Mouse (Mus musculus) CH12.LX (cell line): ENCODE measurements around the gene 4931422A03Rik. TPM values are rescaled to one million over a fixed set of nuclear protein-coding genes. Genes with fewer than 3 reads are reported as not detected.
A peak's percentile ranks its signal among the peaks of the same experiment; 100 is the strongest.

Source experiments
- DNase-seq: peaks from one replicate; pipeline ENCODE4 v3.0.0-alpha.2; 2013; ENCODE audit errors: extremely low read depth
- H3K27ac ChIP-seq: 2 replicates; pipeline ENCODE4 v1.5.1; 2012; ENCODE audit warnings: low read depth, mild to moderate bottlenecking, control low read depth, moderate library complexity; ENCODE audit not compliant: insufficient read depth
- H3K27me3 ChIP-seq: replicated peaks from 2 replicates; pipeline ENCODE3; 2012; ENCODE audit warnings: inconsistent platforms
- H3K36me3 ChIP-seq, 2 experiments: replicated peaks in 1 of 2; 2 replicates each; pipeline versions ENCODE3 to v1.6.1; 2012; ENCODE audit warnings: inconsistent platforms in 1 of 2, low read length in 1 of 2, mild to moderate bottlenecking in 1 of 2, mixed read lengths in 1 of 2, moderate library complexity in 1 of 2; ENCODE audit not compliant: control insufficient read depth in 1 of 2, insufficient read depth in 1 of 2
- H3K4me1 ChIP-seq, 2 experiments: 2 replicates each; pipeline ENCODE4 v1.6.1; 2012; ENCODE audit warnings: inconsistent platforms in 1 of 2, moderate library complexity in 1 of 2; ENCODE audit not compliant: insufficient read depth in 2 of 2, control insufficient read depth in 1 of 2
- H3K4me2 ChIP-seq: 2 replicates; pipeline ENCODE4 v1.6.1; 2012; ENCODE audit warnings: low read depth, mild to moderate bottlenecking, control low read depth; ENCODE audit not compliant: poor library complexity, insufficient read depth, severe bottlenecking
- H3K4me3 ChIP-seq, 3 experiments: fragments of 150-350 bp in 1 of 3; sonication (generic) in 1 of 3; replicated peaks in 1 of 3; 2 replicates each; pipeline versions ENCODE3 to v1.5.1; 2011 to 2012; ENCODE audit warnings: low read depth in 2 of 3, low read length in 2 of 3, mild to moderate bottlenecking in 2 of 3, moderate library complexity in 2 of 3, control low read depth in 1 of 3, improper control_type of control experiment in 1 of 3, inconsistent platforms in 1 of 3, mixed read lengths in 1 of 3; ENCODE audit not compliant: poor library complexity in 1 of 3
- H3K79me2 ChIP-seq: replicated peaks from 2 replicates; pipeline ENCODE4 v1.6.1; 2012; ENCODE audit warnings: mild to moderate bottlenecking, moderate library complexity; ENCODE audit not compliant: control insufficient read depth, poor library complexity, insufficient read depth, severe bottlenecking; ENCODE audit errors: extremely low read depth
- H3K9ac ChIP-seq: 2 replicates; pipeline ENCODE4 v1.6.1; 2012; ENCODE audit warnings: low read depth, mild to moderate bottlenecking, control low read depth, moderate library complexity; ENCODE audit not compliant: insufficient read depth
- H3K9me3 ChIP-seq: replicated peaks from 2 replicates; pipeline ENCODE3; 2012; ENCODE audit warnings: low read length, inconsistent platforms, mixed read lengths
- BHLHE40 ChIP-seq: IDR thresholded peaks from 2 replicates; pipeline ENCODE4 v1.6.1; 2011; ENCODE audit warnings: mild to moderate bottlenecking, low read depth, low read length, improper control_type of control experiment
- CHD1 ChIP-seq: IDR thresholded peaks from 2 replicates; pipeline ENCODE4 v1.6.1; 2012; ENCODE audit warnings: low read depth, low read length, improper control_type of control experiment, inconsistent platforms
- CHD2 ChIP-seq: IDR thresholded peaks from 2 replicates; pipeline ENCODE4 v1.6.1; 2011; ENCODE audit warnings: low read length, improper control_type of control experiment
- E2F4 ChIP-seq: IDR thresholded peaks from 2 replicates; pipeline ENCODE4 v1.6.1; 2011; ENCODE audit warnings: low read depth, low read length, improper control_type of control experiment; ENCODE audit not compliant: insufficient replicate concordance
- ELF1 ChIP-seq: IDR thresholded peaks from 2 replicates; pipeline ENCODE4 v1.6.1; 2014; ENCODE audit warnings: low read depth, mild to moderate bottlenecking, inconsistent platforms, low read length, improper control_type of control experiment
- EP300 ChIP-seq: IDR thresholded peaks from 2 replicates; pipeline ENCODE4 v1.6.1; 2011; ENCODE audit warnings: low read length, improper control_type of control experiment
- ETS1 ChIP-seq: conservative IDR thresholded peaks from 2 replicates; pipeline ENCODE4 v1.6.1; 2012; ENCODE audit warnings: low read depth, mild to moderate bottlenecking, inconsistent platforms, low read length, improper control_type of control experiment, moderate library complexity
- GABPA ChIP-seq: IDR thresholded peaks from 2 replicates; pipeline ENCODE4 v1.6.1; 2012; ENCODE audit warnings: low read depth, low read length, improper control_type of control experiment, inconsistent platforms; ENCODE audit not compliant: insufficient replicate concordance
- HCFC1 ChIP-seq: IDR thresholded peaks from 2 replicates; pipeline ENCODE4 v1.6.1; 2012; ENCODE audit warnings: low read depth, mild to moderate bottlenecking, inconsistent platforms, low read length, improper control_type of control experiment
- IRF4 ChIP-seq: IDR thresholded peaks from 2 replicates; pipeline ENCODE4 v1.6.1; 2014; ENCODE audit warnings: low read depth, mild to moderate bottlenecking, inconsistent platforms, low read length, improper control_type of control experiment
- JUN ChIP-seq: IDR thresholded peaks from 2 replicates; pipeline ENCODE4 v1.6.1; 2011; ENCODE audit warnings: low read depth, mild to moderate bottlenecking, low read length, improper control_type of control experiment, moderate library complexity; ENCODE audit not compliant: insufficient read depth
- JUND ChIP-seq: conservative IDR thresholded peaks from 2 replicates; pipeline ENCODE4 v1.6.1; 2011; ENCODE audit warnings: low read depth, low read length, improper control_type of control experiment
- KAT2A ChIP-seq: IDR thresholded peaks from 2 replicates; pipeline ENCODE4 v1.6.1; 2012; ENCODE audit warnings: low read length, improper control_type of control experiment, inconsistent platforms; ENCODE audit not compliant: insufficient replicate concordance
- MAFK ChIP-seq: IDR thresholded peaks from 2 replicates; pipeline ENCODE4 v1.6.1; 2011; ENCODE audit warnings: low read length, improper control_type of control experiment; ENCODE audit not compliant: insufficient replicate concordance
- MAX ChIP-seq: IDR thresholded peaks from 2 replicates; pipeline ENCODE4 v1.6.1; 2011; ENCODE audit warnings: low read length, improper control_type of control experiment
- MAZ ChIP-seq: IDR thresholded peaks from 2 replicates; pipeline ENCODE4 v1.6.1; 2012; ENCODE audit warnings: low read depth, mild to moderate bottlenecking, inconsistent platforms, low read length, improper control_type of control experiment, moderate library complexity
- MEF2A ChIP-seq: IDR thresholded peaks from 2 replicates; pipeline ENCODE4 v1.6.1; 2014; ENCODE audit warnings: low read depth, mild to moderate bottlenecking, inconsistent platforms, low read length, improper control_type of control experiment, borderline replicate concordance
- MXI1 ChIP-seq: IDR thresholded peaks from 2 replicates; pipeline ENCODE4 v1.6.1; 2011; ENCODE audit warnings: mild to moderate bottlenecking, low read depth, low read length, improper control_type of control experiment
- MYC ChIP-seq: IDR thresholded peaks from 2 replicates; pipeline ENCODE4 v1.6.1; 2011; ENCODE audit warnings: low read depth, mild to moderate bottlenecking, improper control_type of control experiment, low read length
- NELFE ChIP-seq: IDR thresholded peaks from 2 replicates; pipeline ENCODE4 v1.6.1; 2011; ENCODE audit warnings: low read depth, low read length, improper control_type of control experiment
- NRF1 ChIP-seq: IDR thresholded peaks from 2 replicates; pipeline ENCODE4 v1.6.1; 2014; ENCODE audit warnings: low read depth, mild to moderate bottlenecking, inconsistent platforms, low read length, improper control_type of control experiment, moderate library complexity
- PAX5 ChIP-seq: IDR thresholded peaks from 2 replicates; pipeline ENCODE4 v1.6.1; 2012; ENCODE audit warnings: low read length, inconsistent platforms, mixed read lengths
- POLR2A ChIP-seq: IDR thresholded peaks from 2 replicates; pipeline ENCODE4 v1.6.1; 2011; ENCODE audit warnings: low read depth, mild to moderate bottlenecking, improper control_type of control experiment, low read length
- POLR2AphosphoS2 ChIP-seq: IDR thresholded peaks from 2 replicates; pipeline ENCODE4 v1.6.1; 2011; ENCODE audit warnings: low read depth, low read length, improper control_type of control experiment
- RAD21 ChIP-seq: IDR thresholded peaks from 2 replicates; pipeline ENCODE4 v1.6.1; 2011; ENCODE audit warnings: low read depth, mild to moderate bottlenecking, low read length, improper control_type of control experiment, moderate library complexity
- RCOR1 ChIP-seq: conservative IDR thresholded peaks from 2 replicates; pipeline ENCODE4 v1.6.1; 2012; ENCODE audit warnings: low read depth, mild to moderate bottlenecking, inconsistent platforms, low read length, improper control_type of control experiment
- SIN3A ChIP-seq: IDR thresholded peaks from 2 replicates; pipeline ENCODE4 v1.6.1; 2012; ENCODE audit warnings: low read length, improper control_type of control experiment, inconsistent platforms
- SMC3 ChIP-seq: IDR thresholded peaks from 2 replicates; pipeline ENCODE4 v1.6.1; 2011; ENCODE audit warnings: low read depth, low read length, improper control_type of control experiment
- TBP ChIP-seq: conservative IDR thresholded peaks from 2 replicates; pipeline ENCODE4 v1.6.1; 2011; ENCODE audit warnings: low read depth, low read length, improper control_type of control experiment
- TCF12 ChIP-seq: IDR thresholded peaks from 2 replicates; pipeline ENCODE4 v1.6.1; 2014; ENCODE audit warnings: low read depth, mild to moderate bottlenecking, inconsistent platforms, low read length, improper control_type of control experiment
- UBTF ChIP-seq: IDR thresholded peaks from 2 replicates; pipeline ENCODE4 v1.6.1; 2012; ENCODE audit warnings: low read depth, mild to moderate bottlenecking, inconsistent platforms, low read length, improper control_type of control experiment, moderate library complexity
- USF1 ChIP-seq: IDR thresholded peaks from 2 replicates; pipeline ENCODE4 v1.6.1; 2014; ENCODE audit warnings: low read depth, mild to moderate bottlenecking, inconsistent platforms, low read length, improper control_type of control experiment
- USF2 ChIP-seq: conservative IDR thresholded peaks from 2 replicates; pipeline ENCODE4 v1.6.1; 2011; ENCODE audit warnings: low read depth, low read length, improper control_type of control experiment
- ZC3H11A ChIP-seq: IDR thresholded peaks from 2 replicates; pipeline ENCODE4 v1.6.1; 2012; ENCODE audit warnings: low read depth, mild to moderate bottlenecking, inconsistent platforms, low read length, improper control_type of control experiment
- ZKSCAN1 ChIP-seq: IDR thresholded peaks from 2 replicates; pipeline ENCODE4 v1.6.1; 2012; ENCODE audit warnings: low read depth, inconsistent platforms, low read length, improper control_type of control experiment, borderline replicate concordance
- ZMIZ1 ChIP-seq: IDR thresholded peaks from 2 replicates; pipeline ENCODE4 v1.6.1; 2012; ENCODE audit warnings: low read depth, mild to moderate bottlenecking, inconsistent platforms, low read length, improper control_type of control experiment
- ZNF384 ChIP-seq: IDR thresholded peaks from 2 replicates; pipeline ENCODE4 v1.6.1; 2012; ENCODE audit warnings: low read depth, low read length, improper control_type of control experiment, inconsistent platforms
- dilution Hi-C: fragments of 300-500 bp; cut with MboI; formaldehyde crosslinking; loops from 2 replicates; pipeline ENCODE4 v1.14.3; 2020; ENCODE audit warnings: low sequenced_read_pairs; ENCODE audit not compliant: extremely low pct_unique_long_range_greater_than_20kb, extremely low pct_ligation_motif_present
- in situ Hi-C: fragments of 300-500 bp; cut with MboI; formaldehyde crosslinking; loops from 3 replicates; pipeline ENCODE4 v1.14.3; 2019; ENCODE audit warnings: low sequenced_read_pairs, low pct_ligation_motif_present, low pct_unique_long_range_greater_than_20kb, mixed read lengths
- polyA plus RNA-seq: library from polyadenylated mRNA; unstranded; fragments of >175 nt; gene quantifications from 2 replicates; pipeline ENCODE4 v1.2.1, GENCODE M21; 2012; ENCODE audit warnings: low read depth; ENCODE audit not compliant: insufficient read length
- total RNA-seq, 2 experiments: library from RNA; depleted of rRNA; stranded (reverse); fragments of 300-350 nt in 1 of 2; fragments of >200 nt in 1 of 2; gene quantifications; 2 replicates each; pipeline ENCODE4 v1.2.3; 2012 to 2014

The 4931422A03Rik gene
- total and polyA plus RNA-seq, 3 experiments = 0.68 to 2.4 TPM; not detected in 1

GRCm38 (mm10) chr2:103944859-103945258, 83.3 kb downstream of the 4931422A03Rik start:
- peak; percentile 82 for DNase-seq
- Histone ChIP-seq H3K9me3 (no peaks in the 10 kb centered on the region), H3K4me3 (peak overlapping the region in 1 of 3 experiments; percentile 0), H3K79me2 (no peaks in the 10 kb centered on the region), H3K4me1 (peaks cover 45 to 60% of the 10 kb centered on the region in 2 experiments), H3K27ac (peak overlapping the region; percentile 46), H3K27me3 (no peaks in the 10 kb centered on the region), H3K9ac (no peak overlapping the region), H3K36me3 (no peaks in the 10 kb centered on the region), H3K4me2 (peak overlapping the region; percentile 25; the same call in 1 of the 2 replicates)
- dilution Hi-C loops = no loop called here
- in situ Hi-C loops = no loop called here
- TF ChIP-seq TCF12 = peak; percentile 32; the same call in 1 of the 2 replicates
- 0 out of 2 replicates have a peak, but pooled peaks have one; percentile 35 for TF ChIP-seq MAFK
- TF ChIP-seq CHD2 = no peak
- TF ChIP-seq EP300 = peak; percentile 93
- TF ChIP-seq MAZ = no peak
- no peak for TF ChIP-seq HCFC1
- TF ChIP-seq RCOR1 = peak; percentile 4; the same call in 1 of the 2 replicates
- no peak for TF ChIP-seq ZC3H11A
- TF ChIP-seq MAX = no peak; the same call in 1 of the 2 replicates
- TF ChIP-seq NELFE = no peak; the same call in 1 of the 2 replicates
- TF ChIP-seq UBTF = no peak
- peak; percentile 2; the same call in 1 of the 2 replicates for TF ChIP-seq SMC3
- TF ChIP-seq RAD21 = no peak; the same call in none of the 2 replicates
- TF ChIP-seq IRF4 = peak; percentile 66
- no peak for TF ChIP-seq ZKSCAN1
- TF ChIP-seq POLR2A = no peak
- no peak for TF ChIP-seq GABPA
- no peak for TF ChIP-seq NRF1
- TF ChIP-seq ETS1 = peak; percentile 65
- TF ChIP-seq USF2 = peak; percentile 78
- no peak for TF ChIP-seq ELF1
- no peak for TF ChIP-seq POLR2AphosphoS2
- TF ChIP-seq TBP = peak; percentile 54; the same call in 1 of the 2 replicates
- no peak for TF ChIP-seq CHD1
- peak; percentile 49; the same call in 1 of the 2 replicates for TF ChIP-seq JUN
- TF ChIP-seq JUND = peak; percentile 65
- peak; percentile 55; the same call in 1 of the 2 replicates for TF ChIP-seq E2F4
- TF ChIP-seq ZMIZ1 = no peak
- no peak for TF ChIP-seq PAX5
- TF ChIP-seq KAT2A = no peak
- peak; percentile 81 for TF ChIP-seq USF1
- TF ChIP-seq SIN3A = no peak
- TF ChIP-seq MYC = peak; percentile 76
- no peak for TF ChIP-seq ZNF384
- peak; percentile 70 for TF ChIP-seq MEF2A
- peak; percentile 85 for TF ChIP-seq BHLHE40
- peak; percentile 24; the same call in 1 of the 2 replicates for TF ChIP-seq MXI1
- TF ChIP-seq, all 38 proteins: peak for 17
